Mouse (Mus musculus) testis, postnatal 14 days (tissue): ENCODE results near the gene Cdkn2c.

ENCODE experiments used
- DNase-seq: peaks from one replicate; pipeline ENCODE4 v3.0.0; 2021; ENCODE audit warnings: low spot score

The Cdkn2c gene

DNA sequence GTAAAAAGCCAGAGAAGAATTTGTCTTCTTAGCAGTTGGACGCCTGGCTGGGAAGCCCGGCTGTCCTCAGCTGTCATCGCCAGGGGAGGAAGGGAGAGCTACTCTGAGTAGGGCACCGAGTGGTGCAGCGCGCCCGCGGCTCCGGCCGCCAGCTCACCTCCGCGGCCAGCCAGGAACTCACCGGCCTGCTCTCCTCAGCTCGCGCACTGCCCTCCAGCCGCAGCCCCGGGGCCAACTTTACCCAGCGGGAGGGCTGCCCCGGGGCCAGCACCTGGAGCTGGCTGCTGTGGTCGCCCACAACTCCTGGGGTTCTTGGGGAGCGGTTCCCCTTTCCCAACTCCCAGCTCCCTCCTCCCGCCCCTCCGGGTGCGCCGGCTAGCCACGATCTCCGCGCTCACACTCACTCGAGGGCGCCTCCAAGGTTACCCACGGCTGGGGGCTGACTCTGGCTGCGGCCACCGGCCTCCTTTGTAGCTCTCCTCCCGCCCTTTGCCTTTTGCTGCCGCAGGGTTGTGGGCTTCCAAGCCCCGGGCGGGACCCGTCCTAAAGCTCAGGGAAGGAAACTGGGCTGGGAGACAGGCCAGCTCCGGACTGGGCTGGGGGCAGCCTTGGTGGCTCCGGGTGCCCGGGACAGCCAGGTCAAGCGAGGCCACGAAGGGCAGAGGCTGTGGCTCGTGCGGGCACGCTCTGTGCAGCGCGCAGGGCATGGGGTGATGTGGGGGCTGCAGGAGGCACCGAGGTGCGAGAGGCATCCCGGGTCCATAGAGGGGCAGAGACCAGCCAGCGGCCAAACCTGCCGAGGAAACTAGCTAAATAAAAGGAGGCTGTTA lies 9.8 kb downstream of the Cdkn2c start:
- peak; percentile 64 for DNase-seq

DNA sequence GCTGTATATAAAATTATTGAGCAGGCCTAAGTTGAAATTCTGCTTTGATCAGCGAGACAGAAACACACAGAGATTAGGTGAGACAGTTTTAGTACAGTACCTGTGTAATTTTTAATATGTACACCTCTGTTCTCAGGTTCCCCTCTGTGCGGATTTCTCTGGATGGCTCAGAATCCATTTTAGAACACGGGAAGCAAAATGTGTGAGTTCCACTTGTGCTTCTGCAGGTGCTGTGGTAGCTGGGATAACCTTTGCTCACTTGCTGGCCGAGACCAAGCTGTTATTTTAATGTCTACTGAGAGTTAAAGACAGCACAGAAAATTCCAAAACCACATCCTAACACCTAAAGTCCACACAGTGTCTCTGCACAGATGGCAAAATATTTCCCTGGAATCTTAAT lies 10.7 kb downstream of the Cdkn2c start:
- no peak for DNase-seq

DNA sequence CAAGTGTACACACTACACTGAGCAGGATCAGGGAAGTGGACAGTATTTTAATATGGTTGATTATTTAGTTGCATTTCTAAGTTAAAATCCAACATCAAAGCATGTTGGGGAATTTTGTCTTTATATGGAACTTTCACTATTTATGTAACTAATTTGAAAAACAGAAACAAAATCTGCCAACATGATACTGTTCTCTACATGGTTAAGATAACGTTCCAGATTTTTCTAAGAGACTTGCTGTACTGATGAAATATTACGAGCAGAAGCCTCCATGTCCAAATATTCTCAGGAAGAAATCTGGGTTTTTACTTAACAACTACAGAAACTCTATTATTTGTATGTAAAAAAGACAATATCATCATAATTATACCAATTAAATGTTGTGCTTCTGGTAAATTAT lies 11.3 kb downstream of the Cdkn2c start:
- DNase-seq, result no peak

DNA sequence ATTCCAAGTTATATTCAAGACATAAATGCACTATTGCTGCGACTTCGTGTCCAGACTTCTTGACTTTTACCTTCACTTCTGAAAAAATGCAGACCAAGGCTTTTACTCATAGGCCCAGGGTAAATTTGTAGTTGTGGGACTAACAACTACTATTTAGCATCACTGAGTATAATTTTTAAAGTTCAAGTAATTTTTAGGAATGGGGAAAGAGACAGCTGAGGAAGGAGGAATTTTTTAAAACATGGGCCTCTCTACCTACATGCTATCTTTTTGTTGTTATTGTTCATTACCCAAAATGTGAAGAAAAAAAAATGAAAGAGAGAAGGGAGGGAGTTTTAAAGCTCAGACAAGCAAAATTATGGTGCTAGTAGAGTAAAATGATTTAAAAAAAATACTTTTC lies 12.3 kb downstream of the Cdkn2c start:
- no peak for DNase-seq

DNA sequence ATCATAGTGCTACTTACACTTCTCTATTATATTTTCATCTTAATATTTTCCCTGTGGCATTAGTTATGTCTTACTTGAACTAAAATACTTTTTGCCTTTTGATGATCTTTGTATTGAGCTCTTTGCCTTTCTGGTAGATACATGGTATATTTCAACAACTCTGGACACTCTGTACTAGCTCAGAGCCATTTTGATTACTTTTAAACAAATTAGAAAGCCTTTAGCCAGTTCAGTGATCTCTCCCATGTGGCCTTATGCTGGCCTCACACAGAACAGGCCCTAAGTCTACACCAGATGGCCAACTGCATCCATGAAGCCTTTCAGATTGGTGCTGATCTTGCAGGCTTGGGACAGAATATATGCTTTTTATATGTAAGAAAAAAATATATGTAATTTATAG lies 13.7 kb downstream of the Cdkn2c start:
- no peak for DNase-seq

DNA sequence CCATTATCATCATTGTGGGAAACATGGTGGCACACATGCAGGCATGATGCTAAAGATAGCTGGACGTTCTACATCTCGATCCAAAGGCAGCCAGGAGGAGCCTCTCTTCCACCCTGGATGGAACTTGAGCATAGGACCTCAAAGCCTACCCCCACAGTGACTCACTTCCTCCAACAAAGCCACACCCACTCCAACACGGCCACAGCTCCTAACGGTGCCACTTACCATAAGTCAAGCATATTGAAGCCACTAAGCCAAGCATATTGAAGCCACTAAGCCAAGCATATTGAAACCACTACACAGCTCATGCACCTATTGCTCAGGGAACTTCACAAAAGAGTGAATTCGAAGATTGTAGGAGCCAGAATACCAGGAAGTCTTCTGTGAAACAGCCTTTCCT lies 17.7 kb downstream of the Cdkn2c start:
- no peak for DNase-seq

DNA sequence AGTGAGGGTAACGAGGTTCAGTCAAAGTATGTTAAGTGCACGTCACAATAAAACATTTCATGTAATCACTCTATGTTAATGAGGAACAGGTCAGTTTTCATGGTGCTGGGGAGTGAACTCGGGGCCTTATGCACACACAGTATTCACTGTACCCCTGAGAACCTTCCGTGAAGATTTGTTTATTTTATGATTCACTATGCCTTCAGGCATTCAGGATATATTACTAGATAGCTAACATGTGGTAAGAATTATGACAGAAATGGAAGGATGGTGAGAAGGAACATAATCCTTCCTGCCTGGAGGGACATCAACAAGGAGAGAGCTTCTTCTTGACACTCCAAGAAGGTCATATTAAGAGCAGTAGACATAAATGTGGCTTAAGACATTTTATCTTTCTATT lies 19.7 kb downstream of the Cdkn2c start:
- no peak for DNase-seq

DNA sequence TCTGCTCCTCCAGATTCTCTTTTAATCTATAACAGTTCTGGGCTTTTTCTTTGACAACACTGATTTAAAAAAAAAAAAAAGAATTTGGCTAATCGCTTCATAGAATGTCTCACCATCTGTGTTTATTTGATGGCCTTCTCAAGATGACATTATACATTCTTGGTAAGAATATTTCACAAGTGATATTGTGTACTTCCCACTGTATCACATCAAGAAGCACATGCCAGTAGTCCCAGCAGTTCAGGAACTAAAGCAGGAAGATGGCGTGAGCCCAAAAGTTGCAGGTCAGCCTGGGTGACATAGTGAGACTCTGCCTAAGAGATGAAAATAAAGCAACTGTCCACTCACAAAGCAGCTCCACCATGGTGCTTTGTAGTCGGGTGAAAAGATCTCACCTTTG lies 25.5 kb downstream of the Cdkn2c start:
- DNase-seq, result no peak

DNA sequence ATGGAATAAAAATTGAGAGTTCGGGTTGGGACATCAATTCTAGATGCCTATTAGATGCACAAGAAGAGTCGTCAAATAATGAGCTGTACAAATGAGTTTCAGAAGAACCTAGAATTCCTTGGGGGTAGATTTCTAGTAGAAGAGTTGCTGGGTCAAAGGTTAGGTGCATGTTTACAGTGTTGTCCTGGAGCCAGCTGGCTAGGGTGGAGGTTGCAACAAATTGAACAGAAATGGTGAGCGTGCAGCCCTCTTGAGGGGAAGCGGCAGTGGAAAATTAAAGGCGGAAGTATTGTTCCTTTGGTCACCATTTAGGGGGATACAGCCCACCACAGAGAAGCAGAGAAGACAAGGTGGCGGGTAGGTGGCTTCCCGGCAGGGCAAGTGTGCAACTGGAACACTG lies 26.8 kb downstream of the Cdkn2c start:
- DNase-seq, result no peak

DNA sequence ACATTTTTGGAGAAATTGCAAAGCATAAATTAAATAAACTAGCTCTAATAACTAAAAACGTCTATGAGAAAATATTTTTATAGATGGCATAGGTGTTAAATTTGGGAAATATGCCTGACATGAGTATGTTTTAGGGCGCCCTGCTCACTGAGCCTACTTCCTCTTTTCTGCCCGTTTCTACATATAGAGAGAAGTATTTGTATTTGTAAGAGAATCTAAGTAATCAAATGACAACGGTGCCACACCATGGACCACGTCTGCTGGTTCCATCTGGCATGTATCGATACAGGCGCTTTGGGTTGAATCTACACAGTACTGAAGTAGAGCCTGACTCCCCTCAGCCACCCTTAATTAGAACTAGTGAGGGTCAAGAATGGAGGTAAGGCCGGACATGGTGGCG lies 27.6 kb downstream of the Cdkn2c start:
- DNase-seq, result no peak

DNA sequence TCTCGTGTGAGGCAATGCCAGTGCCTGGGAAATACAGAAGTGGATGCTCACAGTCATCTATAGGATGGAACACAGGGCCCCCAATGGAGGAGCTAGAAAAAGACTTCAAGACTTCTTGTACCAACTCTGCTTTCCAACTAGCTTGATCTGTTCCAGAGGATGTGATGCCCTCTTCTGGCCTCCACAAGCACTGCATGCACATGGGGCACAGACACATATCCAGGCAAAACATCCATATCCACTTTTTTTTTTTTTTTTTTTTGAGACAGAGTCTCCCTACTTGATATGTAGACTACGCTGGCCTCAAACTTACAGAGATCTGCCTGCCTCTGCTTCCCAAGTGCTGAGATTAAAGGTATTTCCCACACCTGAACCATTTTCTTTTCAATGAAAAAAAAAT lies 32.0 kb downstream of the Cdkn2c start:
- DNase-seq, result peak; percentile 15

DNA sequence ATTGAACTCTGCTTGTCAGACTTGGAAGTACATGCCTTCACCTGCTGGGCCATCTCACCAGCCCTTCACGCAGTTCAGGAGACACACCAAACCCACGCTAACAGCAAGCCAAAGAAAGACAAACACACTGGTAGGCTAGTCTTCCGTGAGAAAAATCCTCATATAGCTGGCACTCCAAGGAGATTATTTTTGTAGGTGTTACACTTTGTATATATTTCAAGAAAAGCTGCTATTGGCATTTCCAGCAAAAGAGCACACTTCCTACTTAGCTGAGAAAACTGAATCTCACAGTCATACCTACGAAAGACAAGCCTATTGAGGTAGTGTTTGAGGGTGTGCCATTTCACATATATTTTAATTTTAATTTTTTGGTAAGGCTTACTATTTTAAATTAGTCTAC lies 36.0 kb downstream of the Cdkn2c start:
- no peak for DNase-seq

DNA sequence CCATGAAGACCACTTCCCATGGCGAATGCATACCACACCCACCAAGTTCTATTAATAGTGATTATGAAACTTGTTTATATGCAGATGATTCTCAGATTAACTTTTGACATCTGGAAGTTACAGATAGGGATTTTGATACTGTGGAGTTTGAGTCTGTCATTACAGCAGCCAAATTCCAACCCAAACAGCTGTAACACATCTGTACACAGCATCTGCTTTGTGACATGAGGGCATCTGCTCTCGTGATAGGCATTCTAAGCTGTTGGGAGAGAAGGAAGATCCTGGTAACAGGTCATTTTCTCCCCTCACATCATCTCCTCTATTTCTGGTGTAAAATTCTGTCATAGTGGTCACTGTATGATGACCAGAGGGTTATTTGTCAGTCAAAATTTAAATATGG lies 36.8 kb downstream of the Cdkn2c start:
- no peak for DNase-seq

DNA sequence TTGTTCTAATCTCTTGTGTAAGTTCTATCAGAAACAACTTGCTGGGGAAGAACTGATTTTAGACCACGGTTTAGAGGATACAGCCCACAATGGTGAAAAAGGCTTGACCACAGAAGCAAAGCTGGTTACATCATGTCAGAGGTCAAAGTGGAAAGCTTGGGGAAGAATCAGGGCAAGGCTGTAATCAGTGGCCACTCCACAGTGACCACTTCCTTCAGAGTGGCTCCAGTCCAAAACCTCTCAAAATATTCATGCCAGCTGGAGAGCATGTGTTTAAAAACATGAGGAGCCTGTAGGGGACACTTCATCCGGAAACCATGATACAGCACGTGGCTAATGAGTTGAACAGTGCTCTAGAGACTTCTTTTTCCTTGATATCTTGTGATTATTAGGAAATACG lies 54.4 kb downstream of the Cdkn2c start:
- DNase-seq, result no peak
